Mouse (Mus musculus) MEL (cell line): ENCODE results near the gene Eml2. TPM values are rescaled to one million over a fixed set of nuclear protein-coding genes. Genes with fewer than 3 reads are reported as not detected.
A peak's percentile ranks its signal among the peaks of the same experiment; 100 is the strongest.

Source experiments
- DNase-seq: peaks from one replicate; pipeline ENCODE4 v3.0.0; 2011; ENCODE audit warnings: low read depth, low spot score
- H3K27ac ChIP-seq: 2 replicates; pipeline ENCODE4 v1.5.1; 2012; ENCODE audit warnings: low read depth, mild to moderate bottlenecking, control low read depth, low read length, moderate library complexity; ENCODE audit not compliant: control insufficient read depth
- H3K27me3 ChIP-seq, 2 experiments: fragments of 150-350 bp in 1 of 2; sonication (generic) in 1 of 2; 2 replicates each; pipeline ENCODE4 v1.6.1; 2012; ENCODE audit warnings: low read length in 2 of 2, mild to moderate bottlenecking in 2 of 2, improper control_type of control experiment in 1 of 2, moderate library complexity in 1 of 2; ENCODE audit not compliant: insufficient read depth in 2 of 2, control insufficient read depth in 1 of 2
- H3K36me3 ChIP-seq, 2 experiments: 2 replicates each; pipeline ENCODE4 v1.6.1; 2012 to 2014; ENCODE audit warnings: low read length in 2 of 2, improper control_type of control experiment in 1 of 2, inconsistent platforms in 1 of 2, mild to moderate bottlenecking in 1 of 2; ENCODE audit not compliant: insufficient read depth in 2 of 2, control insufficient read depth in 1 of 2
- H3K4me1 ChIP-seq, 2 experiments: fragments of 150-350 bp in 1 of 2; sonication (generic) in 1 of 2; 2 replicates each; pipeline ENCODE4 v1.6.1; 2012; ENCODE audit warnings: low read length in 2 of 2, improper control_type of control experiment in 1 of 2, mild to moderate bottlenecking in 1 of 2; ENCODE audit not compliant: insufficient read depth in 2 of 2, control insufficient read depth in 1 of 2
- H3K4me3 ChIP-seq, 2 experiments: fragments of 150-350 bp in 1 of 2; sonication (generic) in 1 of 2; 2 replicates each; pipeline ENCODE4 v1.5.1; 2012; ENCODE audit warnings: low read depth in 2 of 2, low read length in 2 of 2, mild to moderate bottlenecking in 2 of 2, moderate library complexity in 2 of 2, control low read depth in 1 of 2, improper control_type of control experiment in 1 of 2; ENCODE audit not compliant: control insufficient read depth in 1 of 2, insufficient read depth in 1 of 2
- H3K79me2 ChIP-seq: 2 replicates; pipeline ENCODE4 v1.6.1; 2012; ENCODE audit warnings: mild to moderate bottlenecking, low read length, moderate library complexity; ENCODE audit not compliant: control insufficient read depth, poor library complexity, insufficient read depth
- H3K9ac ChIP-seq: 2 replicates; pipeline ENCODE4 v1.6.1; 2012; ENCODE audit warnings: low read depth, mild to moderate bottlenecking, control low read depth, low read length, moderate library complexity; ENCODE audit not compliant: control insufficient read depth, poor library complexity, severe bottlenecking
- H3K9me3 ChIP-seq: fragments of 150-350 bp; sonication (generic); replicated peaks from 2 replicates; pipeline ENCODE4 v1.6.1; 2012; ENCODE audit warnings: mild to moderate bottlenecking, low read length, improper control_type of control experiment, moderate library complexity; ENCODE audit not compliant: insufficient read depth
- BHLHE40 ChIP-seq: IDR thresholded peaks from 2 replicates; pipeline ENCODE4 v1.6.1; 2012; ENCODE audit warnings: low read depth, mild to moderate bottlenecking, inconsistent platforms, low read length, improper control_type of control experiment, borderline replicate concordance
- CHD1 ChIP-seq: IDR thresholded peaks from 2 replicates; pipeline ENCODE4 v1.6.1; 2012; ENCODE audit warnings: low read depth, mild to moderate bottlenecking, inconsistent platforms, low read length, improper control_type of control experiment
- CHD2 ChIP-seq: IDR thresholded peaks from 2 replicates; pipeline ENCODE4 v1.6.1; 2011; ENCODE audit warnings: low read length, improper control_type of control experiment
- CTCF ChIP-seq, 3 experiments: IDR thresholded peaks in 2 of 3; conservative IDR thresholded peaks in 1 of 3; 2 replicates each; pipeline ENCODE4 v1.5.1; 2011 to 2012; ENCODE audit warnings: low read length in 3 of 3, low read depth in 2 of 3, mild to moderate bottlenecking in 2 of 3, improper control_type of control experiment in 1 of 3, inconsistent platforms in 1 of 3, mixed read lengths in 1 of 3, moderate library complexity in 1 of 3; ENCODE audit not compliant: control insufficient read depth in 1 of 3, insufficient read depth in 1 of 3, poor library complexity in 1 of 3, severe bottlenecking in 1 of 3
- E2F4 ChIP-seq: IDR thresholded peaks from 2 replicates; pipeline ENCODE4 v1.6.1; 2011; ENCODE audit warnings: low read depth, low read length, improper control_type of control experiment, borderline replicate concordance
- ELF1 ChIP-seq: IDR thresholded peaks from 2 replicates; pipeline ENCODE4 v1.6.1; 2014; ENCODE audit warnings: low read depth, mild to moderate bottlenecking, inconsistent platforms, low read length, improper control_type of control experiment, moderate library complexity
- EP300 ChIP-seq, 2 experiments: IDR thresholded peaks; 2 replicates each; pipeline ENCODE4 v1.6.1; 2011; ENCODE audit warnings: improper control_type of control experiment in 2 of 2, low read length in 2 of 2, low read depth in 1 of 2, mild to moderate bottlenecking in 1 of 2
- ETS1 ChIP-seq: IDR thresholded peaks from 2 replicates; pipeline ENCODE4 v1.6.1; 2012; ENCODE audit warnings: low read depth, mild to moderate bottlenecking, inconsistent platforms, low read length, improper control_type of control experiment, moderate library complexity
- GABPA ChIP-seq: IDR thresholded peaks from 2 replicates; pipeline ENCODE4 v1.6.1; 2012; ENCODE audit warnings: low read depth, mild to moderate bottlenecking, inconsistent platforms, low read length, improper control_type of control experiment, moderate library complexity
- JUND ChIP-seq: IDR thresholded peaks from 2 replicates; pipeline ENCODE4 v1.6.1; 2011; ENCODE audit warnings: low read depth, mild to moderate bottlenecking, improper control_type of control experiment, low read length
- KAT2A ChIP-seq: conservative IDR thresholded peaks from 2 replicates; pipeline ENCODE4 v1.6.1; 2012; ENCODE audit warnings: low read depth, low read length, improper control_type of control experiment, inconsistent platforms
- MAFK ChIP-seq: IDR thresholded peaks from 2 replicates; pipeline ENCODE4 v1.6.1; 2011; ENCODE audit warnings: low read depth, mild to moderate bottlenecking, low read length, improper control_type of control experiment, borderline replicate concordance
- MEF2A ChIP-seq: IDR thresholded peaks from 2 replicates; pipeline ENCODE4 v1.6.1; 2014; ENCODE audit warnings: low read depth, mild to moderate bottlenecking, inconsistent platforms, low read length, improper control_type of control experiment; ENCODE audit not compliant: poor library complexity, insufficient replicate concordance, severe bottlenecking; ENCODE audit errors: extremely low read depth
- MYB ChIP-seq: IDR thresholded peaks from 2 replicates; pipeline ENCODE4 v1.6.1; 2011; ENCODE audit warnings: mild to moderate bottlenecking, low read depth, low read length, improper control_type of control experiment
- MYC ChIP-seq: IDR thresholded peaks from 2 replicates; pipeline ENCODE4 v1.6.1; 2011; ENCODE audit warnings: low read depth, mild to moderate bottlenecking, low read length, improper control_type of control experiment, moderate library complexity
- NRF1 ChIP-seq: IDR thresholded peaks from 2 replicates; pipeline ENCODE4 v1.6.1; 2014; ENCODE audit warnings: low read depth, mild to moderate bottlenecking, inconsistent platforms, low read length, improper control_type of control experiment, moderate library complexity; ENCODE audit not compliant: poor library complexity, insufficient read depth, severe bottlenecking
- RAD21 ChIP-seq: IDR thresholded peaks from 2 replicates; pipeline ENCODE4 v1.6.1; 2011; ENCODE audit warnings: mild to moderate bottlenecking, low read depth, low read length, improper control_type of control experiment
- RCOR1 ChIP-seq: IDR thresholded peaks from 2 replicates; pipeline ENCODE4 v1.6.1; 2012; ENCODE audit warnings: low read depth, mild to moderate bottlenecking, inconsistent platforms, low read length, improper control_type of control experiment
- SIN3A ChIP-seq: IDR thresholded peaks from 2 replicates; pipeline ENCODE4 v1.6.1; 2012; ENCODE audit warnings: low read length, improper control_type of control experiment, inconsistent platforms
- SMC3 ChIP-seq: IDR thresholded peaks from 2 replicates; pipeline ENCODE4 v1.6.1; 2011; ENCODE audit warnings: low read depth, low read length, improper control_type of control experiment
- TBP ChIP-seq: IDR thresholded peaks from 2 replicates; pipeline ENCODE4 v1.8.0; 2011; ENCODE audit warnings: low read depth, low read length, improper control_type of control experiment
- USF1 ChIP-seq: IDR thresholded peaks from 2 replicates; pipeline ENCODE4 v1.6.1; 2014; ENCODE audit warnings: low read depth, mild to moderate bottlenecking, inconsistent platforms, low read length, improper control_type of control experiment, moderate library complexity
- USF2 ChIP-seq, 2 experiments: IDR thresholded peaks; 2 replicates each; pipeline ENCODE4 v1.6.1; 2011 to 2012; ENCODE audit warnings: improper control_type of control experiment in 2 of 2, low read length in 2 of 2, borderline replicate concordance in 1 of 2, inconsistent platforms in 1 of 2, low read depth in 1 of 2, mild to moderate bottlenecking in 1 of 2; ENCODE audit not compliant: insufficient read depth in 1 of 2
- ZC3H11A ChIP-seq: IDR thresholded peaks from 2 replicates; pipeline ENCODE4 v1.6.1; 2012; ENCODE audit warnings: low read depth, mild to moderate bottlenecking, inconsistent platforms, low read length, improper control_type of control experiment
- ZMIZ1 ChIP-seq: IDR thresholded peaks from 2 replicates; pipeline ENCODE4 v1.6.1; 2012; ENCODE audit warnings: low read depth, mild to moderate bottlenecking, inconsistent platforms, low read length, improper control_type of control experiment, moderate library complexity
- ZNF384 ChIP-seq: IDR thresholded peaks from 2 replicates; pipeline ENCODE4 v1.6.1; 2012; ENCODE audit warnings: low read depth, mild to moderate bottlenecking, inconsistent platforms, low read length, improper control_type of control experiment
- polyA plus RNA-seq, 2 experiments: library from polyadenylated mRNA; stranded (reverse) in 1 of 2; unstranded in 1 of 2; fragments of >175 nt in 1 of 2; fragments of >200 nt in 1 of 2; gene quantifications; 2 replicates each; pipeline versions ENCODE4 v1.2.1 to v1.2.4; 2012; ENCODE audit warnings: low replicate concordance in 2 of 2, low read depth in 1 of 2; ENCODE audit not compliant: insufficient read length in 2 of 2, insufficient read depth in 1 of 2, missing spikeins in 1 of 2
- total RNA-seq: library from RNA; depleted of rRNA; stranded (reverse); fragments of 300-350 nt; gene quantifications from 2 replicates; pipeline ENCODE4 v1.2.3, GENCODE M21; 2012

Eml2 gene
- total and polyA plus RNA-seq, 3 experiments: 22.0 to 43.6 TPM; not detected in 1

DNA sequence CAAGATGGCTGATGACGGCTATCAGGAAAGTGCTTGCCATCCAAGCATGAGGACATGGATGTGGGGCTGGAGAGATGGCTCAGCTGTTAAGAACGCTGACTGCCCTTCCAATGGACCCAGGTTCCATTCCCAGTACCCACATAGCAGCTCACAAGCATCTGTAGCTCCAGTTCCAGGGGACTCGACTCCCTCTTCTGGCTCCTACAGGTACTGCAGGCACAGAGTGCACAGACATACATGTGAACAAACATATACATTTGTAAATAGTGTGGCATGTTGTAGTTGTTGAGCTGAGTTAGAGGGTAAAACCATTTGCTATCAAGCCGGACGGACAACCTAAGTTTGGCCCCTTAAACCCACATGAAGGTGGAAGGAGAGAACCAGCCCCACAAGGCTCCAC is 33.8 kb downstream of the Eml2 start:
- peak; percentile 57 for DNase-seq
- Histone ChIP-seq H3K27me3 (no peaks in the 10 kb centered on the region), H3K27ac (no peak overlapping the region), H3K9me3 (no peaks in the 10 kb centered on the region), H3K4me1 (peaks cover 0 to 6% of the 10 kb centered on the region in 2 experiments; a peak in 1 of 4 replicates), H3K79me2 (no peaks in the 10 kb centered on the region), H3K36me3 (no peaks in the 10 kb centered on the region; a peak in 2 of 4 replicates), H3K9ac (no peak overlapping the region), H3K4me3 (no peak overlapping the region)
- TF ChIP-seq E2F4 (no peak), MYC (no peak), MEF2A (no peak), SIN3A (no peak), CHD2 (no peak), JUND (no peak), CHD1 (no peak), GABPA (no peak), ELF1 (no peak), CTCF (IDR thresholded peaks at IDR 0.05 in 2 of 3, conservative IDR thresholded peaks at IDR 0.05 in 1 of 3; ENCODE audit: control insufficient read depth in 1 of 3, insufficient read depth in 1 of 3, low read depth in 2 of 3, low read length in 3 of 3, poor library complexity in 1 of 3, severe bottlenecking in 1 of 3) (peak; percentile 41 to 71 (median 46)), USF1 (no peak), ZMIZ1 (no peak), SMC3 (peak; percentile 21; the same call in 1 of the 2 replicates), MAFK (no peak), EP300 (IDR thresholded peaks at IDR 0.05; ENCODE audit: low read depth in 1 of 2, low read length in 2 of 2) (no peak), RAD21 (no peak; the same call in 1 of the 2 replicates)

DNA sequence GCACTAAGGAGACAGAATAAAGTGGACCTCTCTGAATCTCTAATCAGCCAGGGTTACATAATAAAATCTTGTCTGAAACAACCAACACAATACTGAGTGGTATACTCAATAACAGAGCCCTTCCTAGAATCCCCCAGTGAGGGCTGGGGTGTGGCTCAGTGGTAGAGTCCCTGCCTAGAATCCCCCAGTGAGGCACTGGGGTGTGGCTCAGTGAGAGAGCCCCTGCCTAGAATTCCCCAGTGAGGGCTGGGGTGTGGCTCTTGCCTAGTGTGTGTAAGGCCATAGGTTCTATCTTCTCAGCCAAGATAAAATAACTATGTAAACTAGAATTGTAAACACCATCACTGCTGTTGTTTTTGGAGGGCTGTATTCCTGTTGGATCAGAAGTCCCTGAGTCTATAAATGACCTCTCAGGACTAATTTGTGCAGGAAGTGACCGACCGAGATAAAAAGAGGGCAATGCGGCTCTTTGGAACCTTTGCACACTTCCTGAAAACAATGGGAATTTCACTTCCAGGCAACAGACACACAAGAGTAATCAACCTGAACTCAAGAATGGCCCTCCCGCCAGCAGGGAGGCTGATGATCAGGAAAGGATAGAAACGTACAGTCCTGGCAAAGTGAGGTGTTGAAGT is 34.9 kb downstream of the Eml2 start:
- peaks cover 2 to 13% of the 10 kb centered on the region in 2 experiments; a peak in 3 of 4 replicates for H3K4me1 ChIP-seq
- H3K27me3 ChIP-seq: no peaks in the 10 kb centered on the region
- no peaks in the 10 kb centered on the region for H3K79me2 ChIP-seq
- no peak overlapping the region for H3K27ac ChIP-seq
- no peak overlapping the region for H3K9ac ChIP-seq
- H3K9me3 ChIP-seq: no peaks in the 10 kb centered on the region
- TF ChIP-seq ZNF384 (no peak), TBP (no peak), ZC3H11A (no peak), JUND (no peak), RCOR1 (no peak), BHLHE40 (no peak), NRF1 (no peak), RAD21 (no peak), USF2 (IDR thresholded peaks at IDR 0.05; ENCODE audit: borderline replicate concordance in 1 of 2, insufficient read depth in 1 of 2, low read depth in 1 of 2, low read length in 2 of 2) (no peak), MYB (no peak), CHD1 (no peak), ETS1 (no peak), EP300 (IDR thresholded peaks at IDR 0.05; ENCODE audit: low read depth in 1 of 2, low read length in 2 of 2) (no peak), KAT2A (no peak)
- peaks cover 0 to 9% of the 10 kb centered on the region in 2 experiments; a peak in 2 of 4 replicates for H3K36me3 ChIP-seq
- DNase-seq: no peak
- no peak overlapping the region for H3K4me3 ChIP-seq
